Mouse (Mus musculus): Measurements from ENCODE around the gene Ufsp1.

DNA sequence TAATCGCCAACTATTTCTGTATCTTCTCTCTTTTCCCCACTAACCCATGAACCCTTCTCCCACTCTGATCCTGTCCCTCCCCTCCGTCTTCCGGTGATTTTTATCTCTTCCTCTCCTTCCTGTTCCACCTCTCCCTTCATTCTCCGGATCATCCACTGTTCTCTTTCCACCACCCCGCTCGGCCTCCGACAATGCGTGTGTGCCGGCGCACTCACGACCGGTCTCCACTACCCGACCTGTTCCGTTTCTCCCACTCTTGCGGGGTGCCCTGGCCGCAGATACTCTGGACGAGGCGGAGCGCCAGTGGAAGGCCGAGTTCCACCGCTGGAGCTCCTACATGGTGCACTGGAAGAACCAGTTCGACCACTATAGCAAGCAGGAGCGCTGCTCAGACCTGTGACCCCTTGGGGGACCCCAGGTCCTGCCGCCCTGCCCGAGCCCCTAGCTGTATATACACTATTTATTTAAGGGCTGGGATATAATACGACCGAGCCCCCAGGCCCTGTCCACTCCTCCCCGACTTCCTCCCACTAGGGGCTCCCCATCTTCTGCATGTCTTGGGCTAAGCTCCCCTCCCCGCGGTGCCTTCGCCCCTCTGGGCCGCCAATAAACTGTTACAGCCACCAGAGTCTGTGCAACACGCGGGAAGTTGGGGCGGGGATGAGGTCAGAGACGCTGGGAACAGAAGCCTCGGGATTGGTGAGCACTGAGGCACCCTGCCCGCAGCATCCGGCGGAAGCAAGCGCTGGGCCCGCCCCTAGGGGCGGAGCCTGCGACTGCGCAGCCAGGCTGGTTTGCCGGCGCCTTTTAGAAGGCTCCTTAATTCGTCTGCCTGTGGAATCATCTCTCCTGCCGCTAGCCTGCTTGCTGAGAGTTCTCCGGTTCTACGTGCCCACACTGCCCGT lies at the start of gene Ufsp1:
- TF ChIP-seq EP300 (IDR thresholded peaks at IDR 0.05; ENCODE audit: insufficient read depth, low read depth, low read length) (no peak; the same call in 1 of the 2 replicates), POLR2A (IDR thresholded peaks at IDR 0.05; ENCODE audit: insufficient read depth, low read depth, low read length) (peak; percentile 86)
